Mouse (Mus musculus) right cerebral cortex, postnatal 4 days (tissue): ENCODE measurements around the gene Cys1.

Experiments used
- DNase-seq: peaks from one replicate; pipeline ENCODE4 v3.0.0-alpha.2; 2022

The Cys1 gene

DNA sequence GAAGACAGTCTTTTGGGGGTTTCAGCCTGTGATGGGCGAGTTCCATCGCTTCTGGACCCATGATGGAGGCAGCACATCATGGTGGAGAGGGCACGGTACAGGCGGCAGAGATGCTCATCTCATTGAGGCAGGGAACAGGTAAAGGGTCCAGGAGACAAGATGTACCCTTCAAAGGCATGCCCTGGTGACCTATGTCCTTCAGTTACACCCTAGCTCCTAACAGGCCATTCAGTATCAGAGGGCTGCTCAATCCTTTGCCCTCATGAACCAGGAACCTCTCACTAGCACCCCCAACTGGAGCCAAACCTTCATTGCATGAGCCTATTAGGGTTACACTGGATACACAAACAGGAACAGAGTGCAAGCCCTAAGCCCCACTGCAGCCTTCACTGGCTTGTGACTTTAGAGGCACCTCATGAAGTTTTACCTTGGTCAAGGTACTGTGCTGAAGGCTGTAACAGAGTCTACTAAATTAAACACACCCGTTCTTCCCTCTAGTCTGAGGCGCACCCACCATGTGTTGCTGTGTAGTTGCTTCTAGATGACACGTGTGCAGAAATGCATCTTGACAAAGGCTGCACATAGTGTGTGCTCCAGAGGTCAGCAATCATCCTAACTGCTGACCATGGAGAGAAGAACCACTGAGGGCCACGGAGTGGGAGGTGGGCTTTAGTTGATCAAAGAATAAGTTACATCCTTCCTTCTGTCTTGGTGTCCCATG, 16.0 kb upstream of the Cys1 start:
- DNase-seq: no peak

DNA sequence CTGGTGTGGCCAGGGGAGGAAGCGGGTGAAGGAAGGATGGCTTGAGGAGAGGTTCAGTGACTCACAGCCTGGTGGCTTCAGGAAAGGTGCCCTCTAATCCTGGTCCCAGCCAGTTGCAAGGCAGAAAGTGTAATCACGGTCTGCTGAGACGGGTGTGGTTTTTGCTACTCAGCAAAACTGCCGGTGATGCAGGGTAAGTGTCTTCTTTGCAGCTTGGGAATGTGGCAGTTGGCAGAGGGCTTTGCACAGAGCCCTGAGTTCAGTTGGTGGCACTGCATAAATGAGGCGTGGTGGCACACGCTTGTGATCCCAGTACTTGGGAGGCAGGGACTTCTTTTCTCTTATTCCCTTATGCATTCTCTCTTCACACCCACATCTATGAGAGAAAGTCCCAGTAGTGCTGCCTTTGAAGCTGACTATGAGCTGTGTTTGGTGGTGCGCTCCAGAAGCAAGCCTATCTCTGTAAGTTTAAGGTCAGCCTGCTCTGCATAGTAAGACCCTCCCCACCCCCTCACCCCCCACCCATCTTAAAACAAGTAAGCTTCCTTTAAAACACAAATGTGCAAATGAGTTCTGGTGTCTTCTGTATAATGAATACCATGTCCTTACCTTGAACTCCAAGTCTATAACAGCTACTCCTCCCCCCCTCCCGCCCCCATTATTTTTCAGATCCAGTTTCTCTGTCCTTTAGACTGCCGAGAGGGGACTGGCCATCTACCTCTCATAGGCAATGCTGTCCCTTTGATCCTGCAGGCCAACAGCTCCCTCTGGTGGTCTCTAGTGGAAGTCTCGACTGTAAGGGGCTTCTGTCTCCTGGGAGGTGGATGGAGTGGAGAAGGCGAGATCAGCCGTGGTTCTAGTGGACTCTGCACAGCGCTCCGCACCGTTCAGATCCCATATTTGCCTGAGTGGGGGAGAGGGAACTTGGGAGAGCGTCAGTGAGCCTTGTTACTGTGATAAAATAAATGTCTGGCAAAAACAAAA, 15.2 kb upstream of the Cys1 start:
- peak; percentile 87 for DNase-seq

DNA sequence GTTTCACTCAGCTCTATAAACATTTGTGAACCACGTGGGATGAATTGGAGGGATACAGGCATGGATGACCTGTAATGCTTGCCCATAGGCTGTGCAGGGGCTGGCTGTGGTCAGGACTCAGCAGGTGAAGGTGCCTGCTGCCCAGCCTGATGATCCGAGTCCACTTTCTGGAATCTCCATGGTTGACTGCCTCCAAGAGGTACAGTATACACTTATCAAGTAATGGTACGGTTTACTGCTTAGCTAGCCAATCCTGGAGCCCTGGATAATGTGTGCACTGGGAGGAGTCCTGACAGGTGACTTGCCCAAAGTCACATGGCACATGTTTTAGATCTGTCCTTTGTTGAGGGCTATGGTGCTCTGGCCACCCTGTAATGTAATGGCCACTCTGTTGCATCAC, 8.7 kb upstream of the Cys1 start:
- DNase-seq: no peak

DNA sequence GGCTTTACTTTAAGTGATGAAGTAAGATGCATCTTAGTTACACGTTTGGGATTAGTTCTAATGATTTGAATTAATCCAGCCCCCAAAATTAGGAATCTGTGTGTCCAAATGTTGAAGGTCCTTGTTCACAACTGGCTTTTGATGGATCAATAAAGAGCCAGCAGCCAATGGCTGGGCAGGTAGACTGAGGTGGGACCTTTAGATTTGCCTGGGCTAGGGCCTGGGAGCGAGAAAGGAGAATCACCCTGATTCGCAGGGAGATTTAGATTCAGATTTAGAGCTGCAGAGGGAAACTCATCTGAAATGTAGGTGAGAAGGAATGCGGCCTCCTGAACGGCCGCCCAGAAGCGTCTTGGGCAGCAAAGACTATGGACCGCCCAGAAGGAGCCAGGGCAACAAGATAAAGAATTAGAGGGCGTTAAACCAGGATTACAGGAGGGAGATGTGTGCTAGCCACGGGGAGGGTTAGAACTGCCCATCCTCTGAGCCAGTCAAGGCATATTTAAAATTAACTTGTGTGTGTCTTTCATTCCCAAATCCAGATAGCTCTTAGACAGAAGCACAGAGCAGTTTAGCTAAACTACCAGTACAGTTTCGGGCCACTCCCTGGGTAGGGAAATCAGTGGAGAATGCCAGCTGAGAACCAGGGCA, 5.2 kb upstream of the Cys1 start:
- no peak for DNase-seq

DNA sequence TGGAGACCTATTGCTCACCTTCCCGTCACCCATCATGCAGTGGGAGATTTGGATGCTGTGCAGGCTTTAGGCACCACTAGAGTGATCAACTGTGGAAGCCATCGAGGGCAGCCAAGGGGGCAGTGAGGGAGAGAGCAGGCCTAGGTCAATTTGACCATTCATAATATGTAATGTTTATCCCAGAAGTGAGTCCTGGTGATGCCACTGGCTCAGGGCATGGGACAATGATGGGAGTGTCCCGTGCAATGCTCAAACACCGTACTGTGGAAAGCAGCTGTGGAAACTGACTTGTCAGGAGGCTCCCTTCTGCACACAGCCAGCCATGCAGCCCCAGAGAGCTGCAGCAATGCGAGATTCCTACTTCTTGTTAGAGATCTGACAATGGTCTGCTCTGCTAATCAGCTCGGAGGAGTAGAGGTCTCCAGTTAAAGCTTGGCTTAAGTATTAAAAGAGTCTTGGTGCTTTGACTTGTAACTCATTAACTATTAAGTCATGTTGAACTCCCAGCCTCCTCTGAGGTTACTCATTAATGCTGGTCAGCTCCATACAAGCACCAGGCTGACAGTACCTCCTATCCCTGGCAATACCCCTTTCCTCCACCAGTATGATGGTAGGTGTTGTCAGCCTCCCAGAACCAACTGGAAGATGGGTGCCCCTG, 4.6 kb upstream of the Cys1 start:
- DNase-seq: no peak

DNA sequence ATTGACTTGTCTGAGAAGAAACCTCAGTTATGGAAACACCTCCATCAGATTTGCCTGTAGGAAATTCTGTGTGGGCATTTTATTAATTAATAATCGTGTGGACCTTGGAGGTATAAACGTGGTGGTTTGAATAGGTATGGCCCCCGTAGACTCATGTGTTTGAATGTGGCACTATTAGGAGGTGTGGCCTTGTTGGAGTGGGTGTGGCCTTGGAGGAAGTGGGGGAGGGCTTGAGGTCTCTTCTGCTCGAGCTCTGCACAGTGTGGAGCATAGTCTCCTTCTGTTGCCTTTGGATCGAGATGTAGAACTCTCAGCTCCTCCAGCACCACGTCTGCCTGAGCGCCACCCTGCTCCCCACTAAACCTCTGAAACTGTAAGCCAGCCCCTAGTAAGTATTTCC, 1.8 kb upstream of the Cys1 start:
- DNase-seq: no peak

DNA sequence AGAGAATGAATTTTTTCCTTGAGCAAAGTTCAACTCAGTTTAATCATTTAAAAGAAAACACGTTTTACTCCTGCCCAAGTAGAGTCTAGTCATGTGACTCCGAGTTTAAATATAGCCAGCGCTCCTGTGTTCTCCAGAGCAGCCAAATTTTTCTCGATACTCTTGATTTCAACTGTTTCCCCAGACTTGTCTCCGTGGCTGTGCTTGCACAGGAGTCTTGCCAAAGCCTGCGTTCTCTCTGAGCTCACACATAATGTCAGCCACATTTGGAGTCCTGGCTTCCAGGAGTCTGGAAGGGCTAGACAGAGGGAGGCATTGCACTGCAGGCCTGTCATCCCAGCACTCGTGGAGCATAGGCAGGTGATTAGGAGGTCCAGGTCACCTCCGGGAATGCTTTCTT, 950 bp upstream of the Cys1 start:
- DNase-seq: peak; percentile 28

DNA sequence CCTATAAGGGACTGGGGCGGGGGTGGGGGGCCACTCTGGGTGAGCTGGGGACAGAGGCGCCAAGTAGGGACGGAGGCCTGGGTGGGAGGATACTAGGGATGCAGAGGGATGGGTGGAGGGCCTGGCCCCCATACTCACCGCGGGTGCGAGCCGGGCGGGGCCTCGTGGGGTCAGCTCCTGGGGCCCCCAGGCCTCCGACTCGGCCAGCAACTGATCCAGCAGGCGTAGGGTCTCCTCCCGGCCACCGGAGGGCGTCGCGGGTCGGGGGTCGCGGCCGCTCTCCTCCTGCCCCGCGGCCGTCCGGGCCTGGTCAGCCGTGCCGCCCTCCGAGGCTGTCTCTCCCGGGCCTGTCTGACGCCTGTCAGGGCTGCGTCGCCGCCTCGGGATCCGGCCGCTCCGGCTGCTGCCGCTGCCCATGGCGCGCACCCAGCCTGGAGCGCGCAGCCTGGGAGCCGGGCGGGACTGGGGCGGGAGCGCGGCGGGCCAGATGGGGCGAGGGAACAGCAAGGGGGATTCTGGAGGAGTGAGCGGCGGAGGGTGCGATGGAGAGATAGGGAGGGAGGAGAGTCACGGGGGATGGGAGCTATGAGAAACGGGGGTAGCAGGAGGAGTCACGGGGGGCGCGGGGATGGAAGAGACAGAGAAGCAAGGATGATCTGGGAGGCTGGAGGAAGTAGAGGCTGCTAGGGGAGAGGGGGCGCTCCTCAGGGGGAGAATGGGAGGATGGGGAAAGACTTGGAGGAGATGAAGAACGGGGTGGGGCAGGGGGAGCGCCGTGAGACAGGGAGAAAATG, 924 bp downstream of the Cys1 start:
- peak; percentile 67 for DNase-seq

DNA sequence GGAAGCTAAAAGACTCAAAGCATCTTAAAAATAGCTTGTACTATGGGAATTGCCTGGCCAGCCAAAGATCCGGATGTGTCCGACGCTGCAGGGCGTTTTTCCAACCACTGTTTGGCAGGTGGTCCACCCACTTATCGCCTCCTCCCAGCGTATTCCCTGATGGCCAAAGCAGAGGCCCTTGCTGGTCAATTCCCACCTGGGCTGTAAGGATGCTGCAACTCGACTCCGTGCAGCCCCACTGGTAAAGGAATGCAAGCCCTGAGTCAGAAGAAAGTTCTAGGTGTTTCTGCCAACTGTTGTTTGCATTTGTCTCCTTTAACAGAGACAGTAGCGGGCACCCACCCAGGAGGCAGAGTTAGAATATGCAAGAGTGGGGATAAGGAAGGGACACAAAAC, 1.5 kb downstream of the Cys1 start:
- DNase-seq: peak; percentile 39

DNA sequence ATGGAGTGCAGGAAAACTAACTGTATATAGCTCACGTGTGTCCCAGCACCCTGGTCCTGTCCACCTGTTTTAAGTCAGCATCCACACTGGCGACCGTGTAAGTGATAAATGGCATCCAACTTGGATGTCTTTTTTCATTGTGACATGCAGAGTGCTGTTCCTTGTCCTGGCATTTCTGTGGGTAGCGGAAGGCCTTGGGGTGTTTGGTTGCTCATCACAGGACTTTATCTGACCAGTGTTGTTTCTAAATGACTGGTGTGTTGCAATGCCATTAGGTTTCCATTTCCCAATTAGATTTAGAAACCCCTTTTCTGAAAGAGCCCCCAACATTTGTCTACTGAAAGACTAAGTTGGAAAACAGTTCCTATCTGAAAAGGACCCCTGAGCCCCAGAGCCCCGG, 19.5 kb downstream of the Cys1 start:
- DNase-seq: no peak

DNA sequence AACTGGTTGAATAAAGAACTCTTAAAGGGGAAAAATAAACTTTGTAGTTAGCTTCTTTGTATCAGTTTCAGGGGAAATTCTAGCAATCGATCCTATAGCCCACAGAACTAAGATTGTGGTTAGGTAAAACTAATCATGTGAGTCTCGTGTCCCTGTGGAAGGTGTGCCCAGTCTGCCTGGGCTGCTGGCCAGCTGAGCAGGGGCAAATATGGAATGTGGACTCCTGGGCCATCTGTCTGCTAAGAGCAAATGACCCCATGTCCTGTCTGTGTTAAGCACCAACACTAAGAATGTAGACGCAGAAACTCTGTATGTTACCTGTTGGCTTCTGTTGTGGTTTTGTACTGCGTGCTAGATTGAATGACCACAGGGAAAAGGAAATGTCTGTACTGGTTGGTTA, 20.5 kb downstream of the Cys1 start:
- no peak for DNase-seq

DNA sequence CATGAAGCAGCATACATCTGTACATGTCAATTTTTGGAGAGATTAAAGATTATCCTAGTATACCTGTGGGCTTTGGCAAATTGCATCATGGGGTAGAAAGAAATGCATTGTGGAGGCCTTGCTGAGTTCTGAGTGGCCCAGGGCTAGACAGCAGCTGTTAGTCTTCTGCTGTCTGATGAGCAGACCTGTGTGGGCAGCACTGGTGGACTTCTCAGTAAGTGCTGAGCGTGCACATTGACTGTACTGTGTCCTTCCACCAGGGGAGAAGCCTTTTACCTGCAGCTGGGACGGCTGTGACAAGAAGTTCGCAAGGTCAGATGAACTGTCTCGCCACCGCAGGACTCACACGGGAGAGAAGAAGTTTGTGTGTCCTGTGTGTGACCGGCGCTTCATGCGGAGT, 21.7 kb downstream of the Cys1 start:
- no peak for DNase-seq

DNA sequence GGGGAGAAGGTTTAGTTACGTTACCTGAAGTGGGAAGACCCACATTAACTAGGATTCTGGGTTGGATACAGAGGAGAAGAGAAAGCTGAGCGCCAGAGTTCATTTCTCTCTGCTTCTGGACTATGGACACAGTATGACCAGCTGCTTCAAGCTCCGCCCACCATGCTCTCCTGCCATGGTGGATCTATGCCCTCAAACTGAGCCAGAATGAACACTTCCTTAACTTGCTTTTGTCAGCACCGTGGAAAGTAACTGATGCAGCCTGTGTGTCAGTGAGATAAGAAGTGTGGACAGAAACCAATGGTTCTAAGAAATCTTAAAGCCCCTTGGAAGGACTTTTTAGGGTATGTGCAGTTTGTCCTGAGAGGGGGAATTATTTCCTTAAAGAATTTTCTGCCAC, 22.6 kb downstream of the Cys1 start:
- DNase-seq: no peak

DNA sequence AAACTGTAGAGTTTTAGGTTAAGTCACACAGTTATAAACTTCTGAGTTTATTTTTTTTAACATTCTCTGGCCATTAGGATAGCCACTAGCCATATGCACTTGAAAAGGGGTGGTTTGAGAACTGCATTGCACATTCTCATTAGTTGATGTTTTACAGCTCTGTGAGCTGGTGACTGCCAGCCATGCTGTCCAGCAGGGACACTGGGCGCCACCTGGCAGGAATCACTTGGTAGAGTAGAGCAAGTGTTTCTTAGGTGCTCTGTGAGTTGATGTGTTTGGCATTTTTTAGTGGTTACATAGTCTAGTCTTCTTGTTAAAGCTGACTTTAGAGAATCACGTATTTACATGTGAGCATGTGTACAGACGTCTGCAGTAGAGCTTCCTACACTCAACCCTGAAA, 25.2 kb downstream of the Cys1 start:
- DNase-seq: no peak

DNA sequence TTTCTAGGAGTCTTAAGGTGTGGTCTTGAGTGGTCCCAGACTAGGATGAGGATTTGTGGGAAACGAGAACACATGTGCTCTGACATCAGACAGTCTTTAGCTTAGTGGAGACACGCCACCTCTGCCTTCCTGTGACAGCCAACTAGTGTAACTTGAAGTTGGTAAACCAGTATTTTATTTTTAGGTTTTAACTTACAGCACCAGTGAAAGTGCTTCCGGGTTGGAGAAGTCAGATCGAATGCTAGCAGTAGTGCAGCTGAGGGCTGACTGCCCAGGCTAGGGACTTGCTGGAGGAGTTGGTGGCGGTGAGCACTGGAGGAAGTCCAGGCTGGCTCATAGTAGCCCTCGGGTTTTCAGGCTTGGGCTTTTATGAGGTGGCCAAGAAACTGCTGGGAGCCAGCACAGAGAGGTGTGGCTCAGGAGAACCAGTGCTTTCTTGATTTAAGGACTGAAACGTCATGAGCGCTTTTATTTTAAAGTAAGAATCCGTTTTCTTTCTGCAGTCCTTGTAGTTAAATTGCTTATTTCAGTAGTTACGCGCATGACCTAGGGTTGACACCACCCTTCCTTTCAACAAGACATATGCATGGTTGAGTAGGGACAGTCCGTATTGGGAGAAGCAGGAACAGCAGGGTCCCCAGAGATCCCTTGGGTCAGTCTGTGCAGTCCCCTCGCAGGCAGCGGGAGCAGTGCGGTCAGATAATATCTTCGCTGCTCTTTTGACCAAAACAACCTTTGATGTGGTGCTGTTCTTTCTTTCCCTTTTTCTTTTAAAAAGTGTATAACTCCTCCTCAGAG, 27.3 kb downstream of the Cys1 start:
- no peak for DNase-seq

DNA sequence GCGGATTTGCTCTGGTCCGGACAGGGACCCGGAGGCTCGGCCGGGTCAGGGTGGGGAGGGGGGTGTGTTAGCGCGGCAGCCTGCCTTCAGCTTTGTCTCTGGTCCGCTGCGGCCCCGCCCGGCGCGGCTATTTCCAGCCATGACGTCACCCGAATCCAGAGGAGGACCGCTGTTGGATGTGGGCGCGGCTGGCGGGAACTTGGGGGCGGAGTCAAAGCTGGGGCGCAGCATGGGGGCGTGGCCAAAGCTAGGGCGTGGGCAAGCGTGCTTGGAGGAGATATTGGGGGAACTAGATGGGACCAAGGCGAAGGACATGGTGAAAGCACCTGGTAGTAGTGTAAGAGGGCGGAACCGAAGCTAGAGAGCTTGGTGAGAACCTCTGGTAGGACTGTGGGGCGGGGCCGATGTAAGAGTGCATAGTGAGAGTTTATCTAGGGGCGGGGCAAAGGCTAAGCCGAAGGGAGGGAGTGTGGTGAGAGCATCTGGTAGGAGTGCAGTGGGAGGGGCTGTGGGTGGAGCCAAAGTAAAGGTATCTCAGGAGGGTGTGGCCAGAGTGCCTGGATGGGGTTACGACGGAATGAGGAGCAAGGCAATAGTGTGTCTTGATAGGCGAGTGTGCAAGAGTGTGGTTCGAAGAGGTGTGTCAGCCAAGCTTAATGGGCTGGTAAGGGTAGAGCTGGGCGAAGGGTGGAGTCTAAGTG, 29.8 kb downstream of the Cys1 start:
- DNase-seq: peak; percentile 88

DNA sequence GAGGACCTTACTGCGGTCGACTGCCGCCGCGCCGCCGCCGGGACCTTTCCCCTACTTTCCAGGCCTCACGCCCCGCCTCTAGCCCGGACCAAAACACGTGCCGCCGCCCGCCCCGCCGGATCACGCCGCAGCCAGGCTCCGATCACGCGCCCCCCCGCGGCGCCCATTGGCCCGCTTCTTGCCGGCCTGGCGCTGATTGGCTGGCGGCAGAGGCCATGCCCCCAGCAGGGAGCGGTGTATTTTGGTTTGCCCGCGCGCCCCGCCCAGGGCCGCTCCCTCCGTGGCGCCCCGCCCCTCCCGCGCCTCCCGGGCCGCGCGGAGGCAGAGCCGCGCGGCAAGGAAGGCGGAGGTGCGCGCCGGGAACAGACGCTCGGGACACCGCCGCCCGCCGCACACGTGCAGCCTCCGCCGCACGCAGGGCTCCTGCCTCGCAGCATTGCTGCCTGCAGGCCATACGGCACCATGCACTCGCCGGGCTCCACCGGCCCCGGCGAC, 30.5 kb downstream of the Cys1 start, which contains the start of gene Klf11:
Gene Klf11, plus strand, starts transcription at position 212 of the 495 bp plus-strand sequence.
- DNase-seq: peak; percentile 97

DNA sequence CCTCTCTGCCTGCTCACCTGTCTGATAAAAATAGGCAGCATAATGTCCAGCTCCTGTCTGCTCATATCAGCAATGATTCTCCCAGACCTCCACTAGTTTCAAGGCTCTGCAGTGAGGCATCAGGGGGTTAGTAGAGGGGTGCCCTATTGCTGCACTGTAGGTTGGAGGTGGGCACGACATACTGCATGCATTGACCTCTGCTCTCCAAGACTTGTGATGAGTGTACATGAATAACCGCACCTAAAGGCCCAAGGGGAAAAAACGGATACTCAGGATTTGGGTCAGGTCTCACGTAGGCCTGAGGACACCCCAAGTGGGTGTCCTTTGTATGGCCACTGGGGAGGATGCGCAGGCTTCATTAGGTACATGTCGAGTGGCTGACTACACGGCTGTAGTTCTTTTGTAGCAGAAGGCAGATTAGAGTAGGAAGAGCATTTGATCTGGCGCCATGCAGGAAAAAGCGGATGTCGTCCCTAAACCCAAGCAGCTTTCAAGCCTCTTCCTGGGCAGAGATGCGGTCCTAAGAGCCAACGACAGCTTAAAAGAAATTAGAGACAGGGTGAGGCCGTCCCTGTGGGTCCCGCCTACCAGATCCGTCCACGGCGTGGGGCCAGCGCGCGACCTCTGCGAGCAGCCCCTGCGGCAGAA, 31.1 kb downstream of the Cys1 start:
- DNase-seq: no peak

DNA sequence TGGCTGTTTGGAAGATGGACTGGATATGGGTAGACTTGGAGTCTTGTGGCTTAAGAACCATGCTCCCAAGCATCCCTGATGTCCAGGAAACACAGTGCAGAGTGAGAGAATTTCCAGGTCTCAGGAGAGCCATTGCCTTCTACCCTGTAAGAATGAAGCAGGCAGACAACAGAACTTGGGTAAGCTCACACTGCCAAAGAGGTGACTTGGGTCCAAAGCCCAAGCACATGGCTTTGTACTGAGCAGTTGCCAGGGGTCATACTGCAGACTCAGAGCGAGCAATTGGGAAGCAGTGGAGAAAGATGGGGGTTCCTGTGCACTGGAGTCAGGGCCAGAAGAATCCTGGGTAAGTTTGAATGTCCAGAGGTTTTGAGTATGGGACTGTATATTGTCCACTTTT, 33.5 kb downstream of the Cys1 start:
- no peak for DNase-seq

DNA sequence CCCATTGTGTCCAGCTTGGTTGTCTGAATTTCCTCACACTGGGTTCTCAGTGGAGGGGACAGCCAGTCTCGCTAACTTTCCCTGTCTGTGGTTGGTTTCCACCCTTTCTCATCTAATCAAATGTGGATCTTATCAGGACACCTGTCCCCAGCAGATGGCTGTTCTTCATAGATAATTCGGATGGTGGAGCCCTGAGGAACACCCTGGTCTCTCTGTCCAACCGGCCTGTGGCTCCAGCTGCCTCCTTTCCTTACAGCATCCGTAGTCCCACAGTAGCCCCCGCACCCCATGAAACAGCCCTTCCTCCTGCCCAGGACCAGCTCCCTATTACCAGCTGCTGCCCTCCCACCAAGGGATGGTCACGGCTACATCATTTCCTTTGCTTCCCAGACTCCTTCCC, 35.7 kb downstream of the Cys1 start:
- DNase-seq: no peak
